Mouse (Mus musculus) heart, postnatal 10 days (tissue): ENCODE measurements around the gene Pla2g4b. TPM values are rescaled to one million over a fixed set of nuclear protein-coding genes. Genes with fewer than 3 reads are reported as not detected.

Source experiments
- DNase-seq, 2 experiments: peaks; one replicate each; pipeline ENCODE4 v3.0.0; 2021
- intact Hi-C: fragments of 180-260 bp; cut with DNase I; formaldehyde crosslinking; loops from one replicate; pipeline ENCODE4 v1.15.1; 2025
- total RNA-seq, 2 experiments: library from RNA; stranded (reverse); gene quantifications; 2 replicates each; pipeline ENCODE4 v1.2.3; 2021

The Pla2g4b gene
- total RNA-seq = 1 to 10 TPM; 1.7 to 1.8 TPM

DNA sequence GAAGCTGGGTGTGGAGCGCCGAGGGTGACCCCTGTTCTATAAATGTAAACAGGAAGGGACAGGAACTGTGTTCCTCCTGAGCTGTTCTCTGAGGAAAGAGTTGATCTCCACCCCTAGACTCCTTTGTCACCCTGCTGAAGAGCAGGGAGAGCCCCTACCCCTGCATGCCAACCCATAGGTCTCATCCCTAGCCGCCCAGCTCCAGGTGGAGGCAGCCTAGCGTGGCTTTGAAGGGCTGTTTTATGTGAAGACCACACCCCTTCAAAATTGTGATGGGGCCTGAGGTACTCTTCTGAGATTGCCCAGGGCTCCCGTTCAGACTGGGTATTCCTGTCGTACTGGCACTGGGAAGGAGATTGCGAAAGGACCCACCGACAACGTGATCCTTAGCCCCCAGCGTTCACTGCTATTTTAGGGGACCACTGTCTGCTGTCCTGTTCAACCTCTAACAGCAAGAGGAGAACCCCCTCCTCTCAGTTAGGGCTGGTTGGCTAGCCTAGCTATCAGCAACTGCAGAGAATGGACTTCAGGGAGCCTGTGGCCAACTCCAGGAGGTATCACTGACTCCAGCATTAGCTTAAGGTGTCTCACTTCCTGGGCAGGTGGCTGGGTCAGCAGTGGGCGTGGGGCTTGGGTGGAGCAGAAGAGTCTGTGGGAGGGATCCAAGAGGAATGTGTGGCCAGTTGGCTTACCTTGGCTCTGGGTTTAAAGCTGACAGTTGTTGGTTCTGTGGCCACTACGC is at the start of gene Pla2g4b:
Gene Pla2g4b (plus strand): TSS at position 692 of the 742 bp plus-strand sequence.
- DNase-seq = no peak
- intact Hi-C loops = no loop called here

- no peak for DNase-seq
- intact Hi-C loops = no loop called here
Observed at GRCm38 (mm10) chr2:119985871-119986270, 47.3 kb upstream of the Pla2g4b start.

DNA sequence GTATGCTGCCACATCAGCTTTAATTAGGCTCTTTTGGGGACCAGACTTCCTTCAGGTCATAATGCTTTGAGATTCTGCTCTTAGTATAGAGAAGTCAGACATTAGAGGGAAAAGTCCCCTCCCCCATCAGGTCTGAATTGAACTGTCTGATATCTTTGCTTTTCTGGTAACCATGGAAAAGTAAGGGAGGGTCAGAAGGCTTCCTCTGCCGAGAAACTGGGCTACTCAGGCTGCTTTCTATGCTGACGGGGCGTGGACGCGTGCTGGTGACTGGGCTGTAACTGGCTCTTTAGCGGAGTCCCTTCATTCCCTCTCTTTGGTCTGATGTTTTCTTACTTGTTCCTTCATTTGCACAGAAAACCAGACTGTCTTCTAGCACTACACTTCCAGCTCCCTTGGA is 46.8 kb upstream of the Pla2g4b start:
- no peak for DNase-seq
- intact Hi-C loops = no loop called here

GRCm38 (mm10) chr2:119987441-119987840 is 45.8 kb upstream of the Pla2g4b start:
- intact Hi-C loops = no loop called here
- no peak for DNase-seq

GRCm38 (mm10) chr2:119988952-119989351 is 44.3 kb upstream of the Pla2g4b start:
- intact Hi-C loops = no loop called here
- DNase-seq = no peak

DNA sequence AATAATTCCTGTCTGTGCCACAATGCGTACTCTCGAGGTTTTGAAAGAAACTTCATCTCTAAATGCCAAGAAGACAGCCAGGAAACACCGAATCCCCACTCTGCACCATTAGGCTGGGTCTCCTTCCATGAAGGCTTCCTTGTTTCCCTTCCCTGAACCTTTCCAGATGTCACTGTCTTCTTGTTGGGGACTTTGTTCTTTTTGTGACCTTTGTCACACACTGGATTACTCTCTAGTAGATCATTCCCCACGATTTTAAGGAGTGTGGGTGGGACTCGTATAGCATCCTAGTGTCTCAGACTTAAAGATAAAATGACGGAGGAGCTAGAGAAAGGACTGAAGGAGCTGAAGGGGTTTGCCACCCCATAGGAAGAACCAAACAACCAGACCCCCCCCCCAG is 42.3 kb upstream of the Pla2g4b start:
- no peak for DNase-seq
- intact Hi-C loops = no loop called here

DNA sequence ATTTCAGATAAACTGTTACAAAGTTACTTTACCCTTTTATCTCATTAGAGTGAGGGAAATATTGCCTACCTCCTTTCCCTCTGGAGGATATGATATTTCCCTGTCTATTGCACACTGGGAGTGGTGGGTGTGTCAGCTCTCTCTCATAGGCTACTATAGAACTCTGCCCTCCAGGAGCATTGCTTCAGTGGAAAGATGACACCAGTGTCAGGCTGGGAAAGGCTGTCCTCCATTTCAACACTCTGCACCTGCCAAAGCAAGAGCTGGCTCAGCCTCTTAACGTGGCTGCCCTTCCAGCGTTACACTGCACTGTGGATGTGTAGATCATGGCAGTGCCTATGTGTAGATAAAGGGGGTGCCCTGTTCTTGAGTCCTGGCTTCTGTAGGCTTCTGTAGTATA is 40.9 kb upstream of the Pla2g4b start:
- intact Hi-C loops = no loop called here
- DNase-seq = no peak

DNA sequence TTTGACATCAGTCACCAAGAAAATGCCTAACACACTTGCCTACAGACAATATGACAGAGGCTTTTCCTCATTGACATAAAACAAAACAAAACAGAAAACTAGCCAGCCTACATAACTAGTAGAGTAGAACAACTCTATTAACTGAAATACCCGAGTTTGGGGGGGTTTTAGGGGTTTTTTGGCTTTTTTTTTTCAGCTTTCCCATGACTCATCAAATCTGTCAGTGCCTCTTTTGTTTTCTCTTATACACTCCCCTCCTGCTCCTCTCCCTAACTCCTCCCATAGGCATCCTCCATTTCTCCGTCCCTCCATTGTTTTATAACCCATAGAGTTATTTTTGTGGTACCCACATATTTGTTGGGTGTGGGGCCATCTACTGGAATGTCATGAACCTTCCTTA is 39.7 kb upstream of the Pla2g4b start:
- no peak for DNase-seq
- intact Hi-C loops = no loop called here

DNA sequence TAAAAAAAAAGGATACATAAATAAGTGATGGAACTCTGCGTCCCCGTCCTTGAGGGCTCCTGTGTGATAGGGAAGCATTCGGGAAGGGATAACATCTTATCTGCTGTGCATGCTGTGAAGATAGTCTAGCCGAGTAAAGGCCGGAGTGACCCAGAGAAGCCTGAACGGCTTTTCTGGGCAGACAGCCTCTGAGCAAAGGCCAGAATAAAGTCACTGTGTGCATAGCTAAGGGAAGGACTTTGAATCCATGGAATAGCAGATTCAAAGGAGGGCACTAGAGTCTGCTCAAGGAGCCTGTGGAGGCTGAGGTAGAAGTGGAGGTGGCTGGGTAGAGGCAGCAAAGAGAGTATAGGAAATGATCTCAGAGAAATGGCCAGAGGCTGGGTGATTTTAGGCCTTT is 38.4 kb upstream of the Pla2g4b start:
- DNase-seq = no peak
- intact Hi-C loops = loop anchor here (2.0 kb wide), 1 partner anchor 22 kb away; the partner anchor contains the start of gene Mapkbp1

GRCm38 (mm10) chr2:119995391-119996281 is 37.6 kb upstream of the Pla2g4b start:
- peak; percentile 55 to 56 for DNase-seq
- intact Hi-C loops = loop anchor here (2.0 kb wide), 1 partner anchor 23 kb away; the partner anchor contains the start of gene Mapkbp1

DNA sequence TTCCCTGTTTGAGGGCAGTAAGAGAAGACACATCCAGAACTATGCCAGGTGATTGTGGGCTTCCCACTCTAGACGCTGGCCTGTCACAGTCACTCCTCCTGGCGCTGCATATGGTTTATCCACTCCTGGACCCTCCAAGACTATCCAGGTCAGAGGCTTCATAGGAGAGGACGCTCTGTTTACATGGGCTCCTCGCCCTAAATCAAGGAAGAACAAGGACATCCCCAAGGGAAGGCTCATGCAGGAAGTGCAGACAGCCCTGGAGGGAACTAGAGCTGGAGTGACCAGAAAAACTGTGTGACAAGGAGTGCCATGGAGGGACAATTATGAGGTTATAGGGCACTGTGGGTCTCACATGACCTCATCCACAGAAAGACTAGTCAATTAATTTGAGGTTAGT is 35.9 kb upstream of the Pla2g4b start:
- DNase-seq = no peak
- intact Hi-C loops = no loop called here

DNA sequence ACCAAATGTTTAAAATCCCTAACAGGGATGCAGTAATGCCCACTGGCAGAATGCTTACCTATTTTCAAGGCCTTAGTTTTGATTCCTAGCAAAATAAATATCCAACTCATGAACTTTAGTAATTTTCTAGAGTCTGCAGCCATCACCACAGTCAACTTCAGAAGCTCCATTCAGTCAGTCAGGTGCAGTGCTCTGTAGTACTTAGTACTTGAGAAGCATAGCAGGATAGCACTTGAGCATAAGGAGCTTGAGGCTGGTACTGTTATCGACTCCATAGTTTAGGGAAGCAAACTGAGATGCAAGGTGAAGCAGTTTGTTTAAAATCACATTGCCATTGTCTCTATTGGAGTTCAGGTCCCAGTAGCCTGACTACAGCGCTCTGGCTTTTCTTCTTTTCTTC is 33.5 kb upstream of the Pla2g4b start:
- no peak for DNase-seq
- intact Hi-C loops = no loop called here

DNA sequence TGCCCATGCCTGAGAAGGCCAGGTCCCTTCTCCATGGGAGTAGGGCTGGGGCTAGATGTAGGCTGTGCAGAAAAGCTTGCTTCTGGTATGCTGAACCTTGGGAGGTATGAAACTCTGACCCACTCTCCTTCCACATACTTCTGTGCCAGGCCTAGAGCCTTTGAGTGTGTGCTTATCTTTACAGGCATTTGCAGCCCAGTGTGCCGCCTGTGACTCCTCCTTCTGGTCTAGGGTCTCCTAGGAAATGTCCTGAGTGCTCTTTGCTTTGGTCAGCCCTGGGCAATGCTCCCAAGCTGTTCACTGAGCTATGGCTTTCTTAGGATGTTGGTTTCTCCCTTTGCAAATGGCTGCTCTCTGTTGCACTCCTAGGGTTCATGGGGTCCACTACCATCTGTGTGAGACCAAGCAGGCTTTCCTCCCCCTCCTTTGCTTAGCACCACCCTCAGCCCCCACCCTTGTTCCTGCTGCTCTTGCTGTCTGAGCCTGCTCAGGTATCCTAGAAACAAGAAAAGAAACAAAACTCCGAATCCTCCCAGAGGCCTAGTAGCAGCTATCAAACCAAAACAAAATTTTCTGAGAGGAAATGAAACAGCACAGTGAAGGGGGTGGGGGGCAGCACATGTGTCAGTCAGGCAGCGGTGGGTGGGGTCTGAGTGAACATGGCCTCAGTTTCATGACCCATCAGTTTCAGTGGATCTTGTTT is 32.2 kb upstream of the Pla2g4b start:
- intact Hi-C loops = no loop called here
- no peak for DNase-seq

- intact Hi-C loops = no loop called here
- DNase-seq = no peak
Observed at GRCm38 (mm10) chr2:120001956-120002355, 31.3 kb upstream of the Pla2g4b start.

DNA sequence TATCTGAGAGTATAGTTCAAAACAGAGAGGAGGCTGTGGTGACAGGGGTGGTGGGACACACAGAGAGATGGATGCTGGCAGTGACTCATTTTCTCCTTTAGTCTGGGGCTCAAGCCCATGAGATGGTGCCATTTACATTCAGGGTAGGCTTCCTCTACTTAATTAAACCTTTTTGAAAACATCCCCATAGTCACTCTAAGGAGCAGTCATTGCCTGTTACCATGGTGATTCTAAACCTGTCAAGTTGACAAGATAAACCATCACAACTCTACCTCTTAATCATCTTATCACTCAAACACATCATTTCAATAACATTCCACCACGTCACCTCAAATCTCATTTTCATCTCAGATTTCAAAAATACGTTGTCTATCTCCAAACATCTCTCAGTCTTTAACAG is 29.2 kb upstream of the Pla2g4b start:
- intact Hi-C loops = no loop called here
- no peak for DNase-seq

- no peak for DNase-seq
- intact Hi-C loops = no loop called here
Observed at GRCm38 (mm10) chr2:120006696-120007095, 26.5 kb upstream of the Pla2g4b start.

- intact Hi-C loops = no loop called here
Observed at GRCm38 (mm10) chr2:120007680-120008210, 25.5 kb upstream of the Pla2g4b start.

DNA sequence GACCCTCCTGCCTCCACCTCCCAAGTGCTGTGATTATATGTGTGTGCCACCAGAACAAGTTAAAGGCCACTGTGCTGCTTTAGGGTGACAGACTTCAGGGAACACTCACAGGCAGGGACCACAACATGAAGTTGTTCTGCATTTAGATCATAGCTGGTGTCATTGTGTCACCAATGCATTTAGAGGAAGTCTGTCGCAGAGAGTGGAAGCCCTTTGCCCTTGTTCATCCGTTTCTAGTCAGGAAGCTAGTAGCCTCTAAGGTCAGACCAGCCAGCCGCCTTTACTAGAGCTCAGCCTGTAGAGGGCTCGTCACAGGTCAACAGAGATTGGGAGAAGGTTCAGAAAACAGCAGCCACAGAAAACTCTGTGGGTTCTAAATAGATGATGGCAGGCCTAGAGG is 24.5 kb upstream of the Pla2g4b start:
- no peak for DNase-seq
- intact Hi-C loops = no loop called here

More at GRCm38 (mm10) chr2:120007680-120008210, 25.5 kb upstream of the Pla2g4b start:
- no peak for DNase-seq

DNA sequence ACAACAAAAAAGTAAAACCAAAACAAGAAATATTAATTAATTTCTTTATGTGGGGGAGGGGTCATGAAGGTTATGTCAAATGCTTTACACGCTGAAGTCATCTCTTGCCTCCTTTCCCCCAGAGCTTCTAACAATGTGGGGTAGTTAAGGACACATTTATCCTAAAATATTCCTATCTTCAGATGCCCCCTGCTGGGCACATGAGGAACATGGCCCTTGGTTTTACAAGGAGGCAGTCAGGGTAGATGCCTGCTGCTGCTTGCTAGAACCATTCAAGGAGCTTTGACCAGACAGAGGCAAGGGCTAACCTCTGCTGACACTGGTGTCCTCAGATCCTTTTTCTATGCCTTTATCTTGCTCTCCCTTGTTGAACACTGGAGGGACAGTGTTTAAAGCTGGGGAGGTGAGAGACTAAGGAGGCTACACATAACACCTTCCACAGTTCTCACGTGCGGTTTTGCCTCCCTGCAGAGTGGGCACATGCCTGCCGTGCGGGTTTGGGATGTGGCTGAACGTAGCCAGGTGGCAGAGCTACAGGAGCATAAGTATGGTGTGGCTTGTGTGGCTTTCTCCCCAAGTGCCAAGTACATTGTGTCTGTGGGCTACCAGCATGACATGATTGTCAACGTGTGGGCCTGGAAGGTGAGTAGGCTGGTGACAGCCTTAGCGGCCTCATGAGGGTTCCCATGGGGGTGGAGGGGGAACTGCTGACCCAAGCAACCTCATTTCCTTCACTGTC is 21.6 kb upstream of the Pla2g4b start:
- intact Hi-C loops = loop anchor here (1.0 to 2.0 kb wide), 2 partner anchors 41 to 213 kb away; no protein-coding TSS in a partner anchor
- peak; percentile 73 to 78 for DNase-seq

DNA sequence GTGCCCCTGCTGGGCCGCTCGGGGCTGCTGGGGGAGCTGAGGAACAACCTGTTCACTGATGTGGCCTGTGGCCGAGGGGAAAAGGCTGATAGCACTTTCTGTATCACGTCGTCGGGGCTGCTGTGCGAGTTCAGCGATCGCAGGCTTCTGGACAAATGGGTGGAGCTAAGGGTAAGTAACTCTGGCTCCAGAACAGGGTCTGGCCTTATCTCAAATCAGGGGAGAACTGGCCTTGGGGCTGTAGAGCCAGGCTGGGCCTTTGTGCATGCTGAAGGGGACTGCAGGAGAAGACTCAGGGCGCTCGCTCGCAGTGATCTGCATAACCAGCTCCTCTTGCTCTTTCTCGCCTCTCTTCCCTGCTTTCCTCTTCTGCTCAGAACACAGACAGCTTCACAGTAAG is 20.3 kb upstream of the Pla2g4b start:
- no peak for DNase-seq
- intact Hi-C loops = loop anchor here (2.0 kb wide), 1 partner anchor 214 kb away; no protein-coding TSS in a partner anchor
